Mouse (Mus musculus): ENCODE measurements around the gene Ascc1.
"Not testable (repeated sequence)": the region's sequence is repeated elsewhere in the genome, so short reads cannot be mapped to it uniquely, and the experiment has no call there.

Ascc1 gene

GRCm38 (mm10) chr10:59977715-59978343 is 24.8 kb upstream of the Ascc1 start:
- no peak for DNase-seq (ENCODE audit: low spot score)

- DNase-seq (ENCODE audit: low spot score): no peak
These were observed 24.2 kb upstream of the Ascc1 start for GRCm38 (mm10) chr10:59978401-59978800.

GRCm38 (mm10) chr10:59978873-59979743 is 23.5 kb upstream of the Ascc1 start:
- DNase-seq (ENCODE audit: low spot score): peak; percentile 90

- no peak for DNase-seq (ENCODE audit: low spot score)
These were observed 21.8 kb upstream of the Ascc1 start for GRCm38 (mm10) chr10:59980815-59981244.

GRCm38 (mm10) chr10:59981336-59981735 is 21.3 kb upstream of the Ascc1 start:
- DNase-seq (ENCODE audit: low spot score): no peak

GRCm38 (mm10) chr10:59981792-59982191 is 20.8 kb upstream of the Ascc1 start:
- peak; percentile 36 for DNase-seq (ENCODE audit: low spot score)

GRCm38 (mm10) chr10:59982379-59982873 is 20.2 kb upstream of the Ascc1 start:
- DNase-seq (ENCODE audit: low spot score): no peak

GRCm38 (mm10) chr10:59988036-59988435 is 14.6 kb upstream of the Ascc1 start:
- DNase-seq (ENCODE audit: low spot score): no peak

GRCm38 (mm10) chr10:59990393-59990792 is 12.2 kb upstream of the Ascc1 start:
- no peak for DNase-seq (ENCODE audit: low spot score)

GRCm38 (mm10) chr10:59991262-59991880 is 11.2 kb upstream of the Ascc1 start:
- DNase-seq (ENCODE audit: low spot score): no peak

GRCm38 (mm10) chr10:59992024-59992423 is 10.6 kb upstream of the Ascc1 start:
- DNase-seq (ENCODE audit: low spot score): no peak

GRCm38 (mm10) chr10:59993813-59994212 is 8.8 kb upstream of the Ascc1 start:
- not testable (repeated sequence) for DNase-seq (ENCODE audit: low spot score)

- no peak for DNase-seq (ENCODE audit: low spot score)
These were observed 6.7 kb upstream of the Ascc1 start for GRCm38 (mm10) chr10:59995889-59996288.

- peak; percentile 40 for DNase-seq (ENCODE audit: low spot score)
These were observed 5.0 kb upstream of the Ascc1 start for GRCm38 (mm10) chr10:59997591-59997990.

- DNase-seq (ENCODE audit: low spot score): no peak
These were observed 3.5 kb upstream of the Ascc1 start for GRCm38 (mm10) chr10:59999057-59999456.

- not testable (repeated sequence) for DNase-seq (ENCODE audit: low spot score)
These were observed 942 bp upstream of the Ascc1 start for GRCm38 (mm10) chr10:60001663-60002062.

GRCm38 (mm10) chr10:60002203-60002602 is 402 bp upstream of the Ascc1 start:
- DNase-seq (ENCODE audit: low spot score): peak; percentile 23

GRCm38 (mm10) chr10:60003213-60003752 is 678 bp downstream of the Ascc1 start:
- DNase-seq (ENCODE audit: low spot score): no peak

- DNase-seq (ENCODE audit: low spot score): no peak
These were observed 1.2 kb downstream of the Ascc1 start for GRCm38 (mm10) chr10:60003847-60004246.

GRCm38 (mm10) chr10:60005264-60005663 is 2.7 kb downstream of the Ascc1 start:
- DNase-seq (ENCODE audit: low spot score): peak; percentile 39

- no peak for DNase-seq (ENCODE audit: low spot score)
These were observed 6.5 kb downstream of the Ascc1 start for GRCm38 (mm10) chr10:60009115-60009514.

GRCm38 (mm10) chr10:60016223-60016622 is 13.6 kb downstream of the Ascc1 start:
- DNase-seq (ENCODE audit: low spot score): no peak
